Mouse (Mus musculus): ENCODE results near the gene Gns.
"Not testable (repeated sequence)": the region's sequence is repeated elsewhere in the genome, so short reads cannot be mapped to it uniquely, and the experiment has no call there.

- not testable (repeated sequence) for TF ChIP-seq GATA1 (IDR thresholded peaks at IDR 0.05; ENCODE audit: borderline replicate concordance, low read length); FLI1 (IDR thresholded peaks at IDR 0.05; ENCODE audit: low read length)
Measured at GRCm38 (mm10) chr10:121336536-121336935, 28.4 kb upstream of the Gns start.

Measured in megakaryocyte, embryonic 14.5 days (primary cell).